In genomic region chr6:58847836-58848235, GRCm38 (mm10) we compare ENCODE assay signal across 20 mouse cellular contexts. TPM values are rescaled to one million over a fixed set of nuclear protein-coding genes. Genes with fewer than 3 reads are reported as not detected.
DNase-seq lines count a peak whose midpoint lies in the region; ATAC-seq and TF ChIP-seq lines count a peak whose summit lies in the region.
"Had no signal": no experiment of that assay in that cellular context is flagged by ENCODE, and none has a peak within 500 bp of the region (broad histone marks: within the 10 kb centered on the region; RNA-seq: fewer than 3 reads in every experiment).

No protein-coding gene starts in this region.

- no peak overlapping the region for H3K9ac ChIP-seq in hindbrain, embryonic 12.5 days
- H3K9ac ChIP-seq: forebrain, postnatal 0 days; hindbrain, embryonic 15.5 days; liver, embryonic 14.5 days; neural tube, embryonic 15.5 days had no signal

- H3K4me2 ChIP-seq in hindbrain, embryonic 12.5 days (replicated peaks) = no peak overlapping the region
- H3K4me2 ChIP-seq: hindbrain, embryonic 15.5 days; neural tube, embryonic 15.5 days had no signal

- CTCF ChIA-PET in Patski (lab: Charles Lee) = interaction anchor here (1.1 kb wide), 1 partner anchor 16 kb away, joined by 7 read pairs; no protein-coding TSS in a partner anchor

- POLR2A ChIA-PET in Patski (lab: Charles Lee) = no interaction called here

- no peaks in the 10 kb centered on the region; the same call in 1 of the 2 replicates for H3K36me3 ChIP-seq in kidney, adult 2 months (ENCODE audit: control insufficient read depth, insufficient read depth, low read length)
- H3K36me3 ChIP-seq in hindbrain, embryonic 12.5 days = no peaks in the 10 kb centered on the region; the same call in 1 of the 2 replicates
- H3K36me3 ChIP-seq in limb, embryonic 10.5 days = no peaks in the 10 kb centered on the region
- H3K36me3 ChIP-seq: G1E; neural tube, embryonic 15.5 days had no signal

- TF ChIP-seq POLR2A in kidney, adult 2 months (IDR thresholded peaks at IDR 0.05; ENCODE audit: low read depth, low read length) = no peak

- H3K27me3 ChIP-seq in kidney, adult 2 months (replicated peaks; ENCODE audit: control insufficient read depth, insufficient read depth, low read length) = no peaks in the 10 kb centered on the region
- H3K27me3 ChIP-seq in Patski = no peaks in the 10 kb centered on the region
- no peaks in the 10 kb centered on the region for H3K27me3 ChIP-seq in hindbrain, embryonic 12.5 days
- no peaks in the 10 kb centered on the region for H3K27me3 ChIP-seq in limb, embryonic 10.5 days (ENCODE audit: low read depth, poor library complexity, severe bottlenecking)
- H3K27me3 ChIP-seq: hindbrain, embryonic 15.5 days; neural tube, embryonic 15.5 days had no signal

- peak; percentile 99 for ATAC-seq in Patski
- no peak for ATAC-seq in hindbrain, embryonic 12.5 days (ENCODE audit: low FRiP score)
- ATAC-seq: forebrain, postnatal 0 days had no signal

- no peak overlapping the region for H3K4me3 ChIP-seq in kidney, adult 2 months (ENCODE audit: insufficient read depth, low read depth, low read length)
- no peak overlapping the region for H3K4me3 ChIP-seq in hindbrain, embryonic 12.5 days
- no peak overlapping the region for H3K4me3 ChIP-seq in limb, embryonic 10.5 days
- H3K4me3 ChIP-seq: heart, embryonic 10.5 days; hindbrain, embryonic 15.5 days; neural tube, embryonic 15.5 days had no signal

- no peak overlapping the region for H3K27ac ChIP-seq in kidney, adult 2 months (ENCODE audit: insufficient read depth, low read depth, low read length)
- no peak overlapping the region for H3K27ac ChIP-seq in hindbrain, embryonic 12.5 days
- H3K27ac ChIP-seq in limb, embryonic 10.5 days = no peak overlapping the region
- H3K27ac ChIP-seq: heart, embryonic 10.5 days; hindbrain, embryonic 15.5 days; liver, embryonic 14.5 days; neural tube, embryonic 15.5 days had no signal

- H3K4me1 ChIP-seq in kidney, adult 2 months (ENCODE audit: control insufficient read depth, insufficient read depth, low read length) = peaks cover 16% of the 10 kb centered on the region
- H3K4me1 ChIP-seq in hindbrain, embryonic 12.5 days = 0 out of 2 replicates have a peak, but pooled peaks cover 3% of the 10 kb centered on the region
- H3K4me1 ChIP-seq in limb, embryonic 10.5 days = no peaks in the 10 kb centered on the region
- H3K4me1 ChIP-seq: heart, embryonic 10.5 days; hindbrain, embryonic 15.5 days; neural tube, embryonic 15.5 days had no signal

- in situ Hi-C loops in Patski (cut with MboI; ENCODE audit: low pct_unique_long_range_greater_than_20kb) = no loop called here

- 41% methylated on average over 5 of the region's 5 CpGs for WGBS in kidney, adult 2 months
- 89% methylated on average over 5 of the region's 5 CpGs for WGBS in hindbrain, embryonic 12.5 days
- WGBS in limb, embryonic 10.5 days = 94% methylated on average over 5 of the region's 5 CpGs

- TF ChIP-seq CTCF in kidney, adult 2 months (conservative IDR thresholded peaks at IDR 0.05; ENCODE audit: insufficient read depth, insufficient read length, low read depth, low read length) = no peak
- no peak for TF ChIP-seq CTCF in Patski (IDR thresholded peaks at IDR 0.05)

- DNase-seq in kidney, adult 2 months = peak; percentile 58
- DNase-seq in kidney, adult 18-20 months = no peak
- peak; percentile 86 for DNase-seq in 3134 (ENCODE audit: extremely low read depth, insufficient read length, low spot score)
- peak; percentile 85 for DNase-seq in Patski (ENCODE audit: low read depth, low spot score)
- peak; percentile 52 for DNase-seq in fat pad, adult 2 months (ENCODE audit: extremely low read depth, low read depth, low spot score)
- no peak for DNase-seq in limb, embryonic 10.5 days (ENCODE audit: low spot score)
- no peak for DNase-seq in gastrocnemius, postnatal 4 days (ENCODE audit: low spot score in 2 of 2)
- DNase-seq: cerebellum, adult 8-10 months; forebrain, postnatal 0 days; gastrocnemius, postnatal 14 days; heart, postnatal 14 days; lung, postnatal 10 days; right cerebral cortex, adult 18-20 months; thymus, postnatal 25 days had no signal

- H3K9me3 ChIP-seq in hindbrain, embryonic 12.5 days (replicated peaks) = no peaks in the 10 kb centered on the region
- H3K9me3 ChIP-seq in limb, embryonic 10.5 days (replicated peaks) = no peaks in the 10 kb centered on the region
- H3K9me3 ChIP-seq: G1E; heart, embryonic 10.5 days; hindbrain, embryonic 15.5 days; neural tube, embryonic 15.5 days had no signal

RNA-seq across cellular contexts. Expression of gene Herc3, which starts 16.6 kb away (rescaled TPM):
- polyA plus RNA-seq in kidney, adult 2 months (2012; rRNA removed) = 28.9 and 31.1 TPM in 2 replicates
- 27.1 TPM for polyA plus RNA-seq in Patski (2021)
- polyA plus RNA-seq in hindbrain, embryonic 12.5 days (2016; fragmentation: Nextera tagmentation; extraction: Ambion mirVana) = 17.6 and 18.3 TPM in 2 replicates
- 2.7 and 4.3 TPM in 2 replicates for polyA plus RNA-seq in limb, embryonic 10.5 days (2016; fragmentation: Nextera tagmentation; extraction: Ambion mirVana)
- 10 to 100 TPM; 86.1 to 87.8 TPM for total RNA-seq in gastrocnemius, postnatal 4 days (2021)

RNA-seq across cellular contexts. Expression of gene Nap1l5, which starts 59.0 kb away (rescaled TPM):
- polyA plus RNA-seq in kidney, adult 2 months (2012; rRNA removed) = 6.0 and 7.1 TPM in 2 replicates
- polyA plus RNA-seq in Patski (2021) = not detected
- polyA plus RNA-seq in hindbrain, embryonic 12.5 days (2016; fragmentation: Nextera tagmentation; extraction: Ambion mirVana) = 69.8 and 81.1 TPM in 2 replicates
- 1.9 and 3.7 TPM in 2 replicates for polyA plus RNA-seq in limb, embryonic 10.5 days (2016; fragmentation: Nextera tagmentation; extraction: Ambion mirVana)
- total RNA-seq in gastrocnemius, postnatal 4 days (2021) = under 1 TPM; 0.65 to 0.93 TPM
- total RNA-seq: G1E had no signal
- polyA plus RNA-seq: G1E had no signal

Comparison
In these comparisons a context has a peak if more than half of its experiments do, and no peak if none do; other contexts are left out.
1. DNase-seq: peak in kidney, adult 2 months (single experiment), 3134 (single experiment), Patski (single experiment) and fat pad, adult 2 months (single experiment); none in kidney, adult 18-20 months (single experiment), limb, embryonic 10.5 days (single experiment) and gastrocnemius, postnatal 4 days (0 of 2).